Mouse (Mus musculus) forebrain, embryonic 11.5 days (tissue): ENCODE results near the gene Atp5j2. TPM values are rescaled to one million over a fixed set of nuclear protein-coding genes. Genes with fewer than 3 reads are reported as not detected.
"Not testable (repeated sequence)": the region's sequence is repeated elsewhere in the genome, so short reads cannot be mapped to it uniquely, and the experiment has no call there.

Experiments used
- ATAC-seq: fragments of 200-750 bp; cut with Nextera tagmentation; replicated peaks from 2 replicates; pipeline ENCODE4 v1.8.0; 2017; ENCODE audit warnings: moderate TSS enrichment; ENCODE audit not compliant: low FRiP score
- DNase-seq: peaks from one replicate; pipeline ENCODE4 v3.0.0-alpha.2; 2017; ENCODE audit warnings: low spot score
- H3K27ac ChIP-seq: fragments of 300-500 bp; sonication (generic); 2 replicates; pipeline ENCODE4 v1.5.1; 2014; ENCODE audit warnings: low read depth, low read length
- H3K27me3 ChIP-seq: fragments of 300-500 bp; sonication (generic); 2 replicates; pipeline ENCODE4 v1.6.1; 2014; ENCODE audit warnings: mild to moderate bottlenecking, low read length, mixed read lengths; ENCODE audit not compliant: control insufficient read depth, insufficient read depth
- H3K36me3 ChIP-seq: fragments of 300-500 bp; sonication (generic); 2 replicates; pipeline ENCODE4 v1.6.1; 2014; ENCODE audit warnings: mild to moderate bottlenecking, low read length, moderate library complexity, mixed read lengths; ENCODE audit not compliant: control insufficient read depth, insufficient read depth
- H3K4me1 ChIP-seq: fragments of 300-500 bp; sonication (generic); replicated peaks from 2 replicates; pipeline ENCODE4 v1.6.1; 2014; ENCODE audit warnings: low read length, mixed read lengths; ENCODE audit not compliant: control insufficient read depth, insufficient read depth
- H3K4me2 ChIP-seq: fragments of 300-500 bp; sonication (generic); 2 replicates; pipeline ENCODE4 v1.6.1; 2014; ENCODE audit warnings: low read depth, mild to moderate bottlenecking, low read length, moderate library complexity, mixed read lengths; ENCODE audit not compliant: severe bottlenecking
- H3K4me3 ChIP-seq: fragments of 300-500 bp; sonication (generic); 2 replicates; pipeline ENCODE4 v1.5.1; 2014; ENCODE audit warnings: low read depth, low read length
- H3K9ac ChIP-seq: fragments of 300-500 bp; sonication (generic); 2 replicates; pipeline ENCODE4 v1.6.1; 2014; ENCODE audit warnings: low read length
- H3K9me3 ChIP-seq: fragments of 300-500 bp; sonication (generic); 2 replicates; pipeline ENCODE4 v1.6.1; 2016; ENCODE audit warnings: low read length, mixed read lengths; ENCODE audit not compliant: control insufficient read depth
- WGBS: fragments of 180-500 bp; shearing (Covaris S2); extraction: QIAGEN DNeasy Blood & Tissue Kit; methylation state at CpG from one replicate; pipeline ENCODE4 v1.1.7; 2014; 5-methylcytosine and 5-hydroxymethylcytosine counted together
- polyA plus RNA-seq: library from polyadenylated mRNA; unstranded; fragments of >200 nt; fragmentation: Nextera tagmentation; extraction: Ambion mirVana; gene quantifications from 2 replicates; pipeline ENCODE4 v1.2.1, GENCODE M21; 2014

Gene Atp5j2
- polyA plus RNA-seq, result 478 and 501 TPM in 2 replicates

DNA sequence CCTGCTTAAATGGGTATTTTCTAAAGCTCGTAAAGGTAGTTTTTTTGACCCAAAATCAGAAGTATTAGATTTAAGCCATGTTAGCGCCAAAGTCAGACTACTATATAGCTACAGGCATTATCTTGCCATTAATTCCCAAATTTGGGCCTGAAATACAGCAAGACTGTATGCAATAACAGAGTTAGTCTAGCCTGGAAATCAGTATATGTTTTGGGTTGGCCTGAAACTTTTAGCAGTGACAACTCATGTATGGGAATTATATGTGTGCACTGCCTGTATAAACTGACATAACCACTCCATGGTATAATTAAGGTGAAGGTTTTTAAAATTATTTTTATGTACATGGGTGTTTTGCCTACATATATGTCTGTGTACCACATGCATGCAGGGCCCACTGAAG is at the start of gene Atp5j2:
TSS of gene Atp5j2 (minus strand) at position 101 of the 400 bp plus-strand sequence.
- DNase-seq, result no peak

GRCm38 (mm10) chr5:145234636-145235035 is 42.8 kb upstream of the Atp5j2 start:
- H3K36me3 ChIP-seq, result peaks cover 2% of the 10 kb centered on the region; the same call in 1 of the 2 replicates
- no peak for DNase-seq

More for the DNA sequence above, at the start of gene Atp5j2:
- Histone ChIP-seq H3K9me3 (no peaks in the 10 kb centered on the region), H3K4me2 (peak within 1 kb of the TSS; percentile 81), H3K36me3 (no peaks in the 10 kb centered on the region; the same call in 1 of the 2 replicates), H3K27me3 (no peaks in the 10 kb centered on the region), H3K4me3 (peak within 1 kb of the TSS; percentile 90), H3K4me1 (peaks cover 8% of the 10 kb centered on the region; the same call in 1 of the 2 replicates), H3K9ac (peak within 1 kb of the TSS; percentile 95), H3K27ac (peak within 1 kb of the TSS; percentile 71)
- no peak for ATAC-seq
- WGBS, result 79% methylated on average over 2 of the region's 2 CpGs

GRCm38 (mm10) chr5:145231893-145232411 is 40.1 kb upstream of the Atp5j2 start:
- H3K27ac ChIP-seq, result 0 out of 2 replicates have a peak overlapping the region, but pooled peaks have one; percentile 55
- H3K4me3 ChIP-seq, result peak overlapping the region; percentile 66
- 0% methylated on average over 49 of the region's 49 CpGs for WGBS
- H3K9ac ChIP-seq, result peak overlapping the region; percentile 69
- H3K9me3 ChIP-seq, result no peaks in the 10 kb centered on the region
- peaks cover 2% of the 10 kb centered on the region; the same call in 1 of the 2 replicates for H3K4me1 ChIP-seq
- peaks cover 2% of the 10 kb centered on the region; the same call in 1 of the 2 replicates for H3K36me3 ChIP-seq
- H3K27me3 ChIP-seq, result no peaks in the 10 kb centered on the region
- ATAC-seq, result no peak; the same call in 1 of the 2 replicates
- H3K4me2 ChIP-seq, result peak overlapping the region; percentile 80
- no peak for DNase-seq

More at GRCm38 (mm10) chr5:145234636-145235035, 42.8 kb upstream of the Atp5j2 start:
- Histone ChIP-seq H3K4me2 (no peak overlapping the region), H3K4me3 (no peak overlapping the region), H3K9me3 (no peaks in the 10 kb centered on the region), H3K27ac (no peak overlapping the region), H3K4me1 (peaks cover 2% of the 10 kb centered on the region; the same call in 1 of the 2 replicates), H3K9ac (no peak overlapping the region), H3K27me3 (no peaks in the 10 kb centered on the region)
- ATAC-seq, result no peak

GRCm38 (mm10) chr5:145231367-145231871 is 39.6 kb upstream of the Atp5j2 start, which contains the start of gene Zfp655:
Gene Zfp655 (plus strand): TSS chr5:145231715.
- H3K4me3 ChIP-seq, result peak within 1 kb of the TSS; percentile 66
- 0 out of 2 replicates have a peak within 1 kb of the TSS, but pooled peaks have one; percentile 55 for H3K27ac ChIP-seq
- peak within 1 kb of the TSS; percentile 80 for H3K4me2 ChIP-seq
- peaks cover 2% of the 10 kb centered on the region; the same call in 1 of the 2 replicates for H3K4me1 ChIP-seq
- WGBS, result under 1% methylated on average over 40 of the region's 42 CpGs
- no peaks in the 10 kb centered on the region for H3K9me3 ChIP-seq
- H3K9ac ChIP-seq, result peak within 1 kb of the TSS; percentile 69
- H3K36me3 ChIP-seq, result peaks cover 2% of the 10 kb centered on the region; the same call in 1 of the 2 replicates
- ATAC-seq, result peak; percentile 99
- DNase-seq, result peak; percentile 96
- H3K27me3 ChIP-seq, result no peaks in the 10 kb centered on the region

- H3K9me3 ChIP-seq, result no peaks in the 10 kb centered on the region
- H3K4me3 ChIP-seq, result no peak overlapping the region
- 85% methylated on average over 4 of the region's 4 CpGs for WGBS
- peak overlapping the region; percentile 80; the same call in 1 of the 2 replicates for H3K4me2 ChIP-seq
- ATAC-seq, result no peak
- H3K27ac ChIP-seq, result no peak overlapping the region
- H3K27me3 ChIP-seq, result no peaks in the 10 kb centered on the region
- DNase-seq, result no peak
- H3K4me1 ChIP-seq, result peaks cover 2% of the 10 kb centered on the region; the same call in 1 of the 2 replicates
- H3K9ac ChIP-seq, result no peak overlapping the region; the same call in 1 of the 2 replicates
- peaks cover 2% of the 10 kb centered on the region; the same call in 1 of the 2 replicates for H3K36me3 ChIP-seq
These were observed 38.8 kb upstream of the Atp5j2 start for GRCm38 (mm10) chr5:145230641-145231040.

- not testable (repeated sequence) for DNase-seq, H3K27ac ChIP-seq, H3K4me3 ChIP-seq, H3K36me3 ChIP-seq, H3K9ac ChIP-seq, H3K9me3 ChIP-seq, ATAC-seq, H3K27me3 ChIP-seq, H3K4me1 ChIP-seq, H3K4me2 ChIP-seq
- 83% methylated on average over 6 of the region's 6 CpGs for WGBS
These were observed 37.4 kb upstream of the Atp5j2 start for GRCm38 (mm10) chr5:145229283-145229682.

- no peak overlapping the region for H3K27ac ChIP-seq
- DNase-seq, result no peak
- WGBS, result 64% methylated on average over 2 of the region's 2 CpGs
- H3K27me3 ChIP-seq, result no peaks in the 10 kb centered on the region
- H3K4me3 ChIP-seq, result no peak overlapping the region
- ATAC-seq, result no peak
- H3K4me2 ChIP-seq, result no peak overlapping the region
- H3K36me3 ChIP-seq, result no peaks in the 10 kb centered on the region; the same call in 1 of the 2 replicates
- no peaks in the 10 kb centered on the region for H3K9me3 ChIP-seq
- H3K4me1 ChIP-seq, result no peaks in the 10 kb centered on the region
- no peak overlapping the region for H3K9ac ChIP-seq
These were observed 34.6 kb upstream of the Atp5j2 start for GRCm38 (mm10) chr5:145226453-145226852.

- H3K9ac ChIP-seq, result no peak overlapping the region
- no peak overlapping the region for H3K27ac ChIP-seq
These were observed 31.5 kb upstream of the Atp5j2 start for GRCm38 (mm10) chr5:145223395-145223794.

More at GRCm38 (mm10) chr5:145223395-145223794, 31.5 kb upstream of the Atp5j2 start:
- WGBS, result 85% methylated on average over 12 of the region's 12 CpGs
- DNase-seq (no peak), ATAC-seq (no peak)
- H3K4me2 ChIP-seq, result no peak overlapping the region
- H3K4me3 ChIP-seq, result no peak overlapping the region
- no peaks in the 10 kb centered on the region for H3K27me3 ChIP-seq
- H3K9me3 ChIP-seq, result no peaks in the 10 kb centered on the region
- no peaks in the 10 kb centered on the region for H3K4me1 ChIP-seq
- H3K36me3 ChIP-seq, result peaks cover 15% of the 10 kb centered on the region
